Mouse (Mus musculus) stomach, postnatal 0 days (tissue): Measurements from ENCODE around the gene Cd300ld. TPM values are rescaled to one million over a fixed set of nuclear protein-coding genes. Genes with fewer than 3 reads are reported as not detected.

Experiments used
- ATAC-seq: fragments of 200-750 bp; cut with Nextera tagmentation; 2 replicates; pipeline ENCODE4 v1.8.0; 2017; ENCODE audit not compliant: low FRiP score, low TSS enrichment
- DNase-seq: peaks from one replicate; pipeline ENCODE4 v3.0.0-alpha.2; 2016; ENCODE audit warnings: low spot score
- H3K27ac ChIP-seq: fragments of 300-500 bp; sonication (generic); replicated peaks from 2 replicates; pipeline ENCODE4 v1.5.1; 2014; ENCODE audit warnings: mild to moderate bottlenecking, control low read depth
- H3K27me3 ChIP-seq: fragments of 300-500 bp; sonication (generic); 2 replicates; pipeline ENCODE4 v1.6.1; 2014; ENCODE audit warnings: low read length; ENCODE audit not compliant: control insufficient read depth, insufficient read depth
- H3K36me3 ChIP-seq: fragments of 300-500 bp; sonication (generic); 2 replicates; pipeline ENCODE4 v1.6.1; 2014; ENCODE audit warnings: low read length, mixed read lengths; ENCODE audit not compliant: control insufficient read depth, insufficient read depth
- H3K4me1 ChIP-seq: fragments of 300-500 bp; sonication (generic); replicated peaks from 2 replicates; pipeline ENCODE4 v1.6.1; 2014; ENCODE audit warnings: antibody characterized with exemption; ENCODE audit not compliant: control insufficient read depth, insufficient read depth
- H3K4me2 ChIP-seq: fragments of 300-500 bp; sonication (generic); replicated peaks from 2 replicates; pipeline ENCODE4 v1.6.1; 2014; ENCODE audit warnings: low read depth, mild to moderate bottlenecking, control low read depth, moderate library complexity
- H3K4me3 ChIP-seq: fragments of 300-500 bp; sonication (generic); 2 replicates; pipeline ENCODE4 v1.5.1; 2014; ENCODE audit warnings: low read depth, low read length, control low read depth
- H3K9ac ChIP-seq: fragments of 300-500 bp; sonication (generic); 2 replicates; pipeline ENCODE4 v1.6.1; 2014; ENCODE audit warnings: mild to moderate bottlenecking, low read length, control low read depth, mixed read lengths
- H3K9me3 ChIP-seq: fragments of 300-500 bp; sonication (generic); 2 replicates; pipeline ENCODE4 v1.6.1; 2016; ENCODE audit warnings: low read length; ENCODE audit not compliant: control insufficient read depth
- CTCF ChIP-seq: IDR thresholded peaks from 2 replicates; pipeline ENCODE4 v1.5.1; 2016; ENCODE audit warnings: antibody characterized with exemption, low read depth, mild to moderate bottlenecking, moderate library complexity
- EP300 ChIP-seq: optimal IDR thresholded peaks from 2 replicates; pipeline ENCODE3; 2016; ENCODE audit warnings: antibody characterized with exemption
- WGBS: fragments of 180-500 bp; shearing (Covaris S2); extraction: QIAGEN DNeasy Blood & Tissue Kit; methylation state at CpG from one replicate; pipeline ENCODE4 v1.1.7; 2014; 5-methylcytosine and 5-hydroxymethylcytosine counted together
- polyA plus RNA-seq: library from polyadenylated mRNA; unstranded; fragments of >200 nt; fragmentation: Nextera tagmentation; extraction: Ambion mirVana; gene quantifications from 2 replicates; pipeline ENCODE4 v1.2.1, GENCODE M21; 2015

The Cd300ld gene
- polyA plus RNA-seq, 1 experiment from 2014 or later, result 0.10 TPM

GRCm38 (mm10) chr11:114933591-114933990, 56.1 kb downstream of the Cd300ld start:
- Histone ChIP-seq H3K4me3 (no peak overlapping the region), H3K4me2 (no peak overlapping the region), H3K9me3 (no peaks in the 10 kb centered on the region), H3K27me3 (no peaks in the 10 kb centered on the region), H3K4me1 (no peaks in the 10 kb centered on the region), H3K27ac (no peak overlapping the region), H3K36me3 (no peaks in the 10 kb centered on the region), H3K9ac (no peak overlapping the region)
- WGBS, result 52% methylated on average over 4 of the region's 4 CpGs
- no peak for TF ChIP-seq EP300
- TF ChIP-seq CTCF, result no peak
- ATAC-seq (no peak), DNase-seq (no peak)

Other genes with a start within 250 kb of the Cd300ld start
- 0.35 and 0.58 TPM in 2 replicates for gene Kif19a, start 224.5 kb downstream of the Cd300ld start, polyA plus RNA-seq
- gene Btbd17, start 194.0 kb downstream of the Cd300ld start, polyA plus RNA-seq, result 0.44 and 0.74 TPM in 2 replicates
- 0.08 TPM in 1 of 2 replicates, not detected in the other for gene Gpr142, start 191.0 kb downstream of the Cd300ld start, polyA plus RNA-seq
- gene Gprc5c, start 138.8 kb downstream of the Cd300ld start, polyA plus RNA-seq, result 10.8 and 11.2 TPM in 2 replicates
- 1.5 and 2.1 TPM in 2 replicates for gene Cd300a, start 99.9 kb downstream of the Cd300ld start, polyA plus RNA-seq
- 0.12 TPM in 2 replicates for gene Cd300lb, start 55.5 kb downstream of the Cd300ld start, polyA plus RNA-seq
- not detected in 2 replicates for gene Cd300c, start 20.8 kb downstream of the Cd300ld start, polyA plus RNA-seq
- gene Cd300c2, start 12.0 kb upstream of the Cd300ld start, polyA plus RNA-seq, result 3.2 and 4.1 TPM in 2 replicates
- not detected in 2 replicates for gene Cd300ld2, start 26.3 kb upstream of the Cd300ld start, polyA plus RNA-seq
- not detected in 2 replicates for gene Cd300ld4, start 37.1 kb upstream of the Cd300ld start, polyA plus RNA-seq
- not detected in 2 replicates for gene Cd300ld5, start 47.8 kb upstream of the Cd300ld start, polyA plus RNA-seq
- not detected in 2 replicates for gene Cd300ld3, start 58.5 kb upstream of the Cd300ld start, polyA plus RNA-seq
- 0.07 TPM in 1 of 2 replicates, not detected in the other for gene Cd300e, start 72.3 kb upstream of the Cd300ld start, polyA plus RNA-seq
- 1.7 TPM in 2 replicates for gene Rab37, start 101.5 kb upstream of the Cd300ld start, polyA plus RNA-seq
- gene Cd300lf, start 144.1 kb upstream of the Cd300ld start, polyA plus RNA-seq, result 0.36 and 0.47 TPM in 2 replicates
- gene Slc9a3r1, start 173.4 kb upstream of the Cd300ld start, polyA plus RNA-seq, result 104 and 109 TPM in 2 replicates
- gene Tmem104, start 197.6 kb upstream of the Cd300ld start, polyA plus RNA-seq, result 6.3 and 8.2 TPM in 2 replicates
- gene Nat9, start 197.9 kb upstream of the Cd300ld start, polyA plus RNA-seq, result 17.7 and 18.1 TPM in 2 replicates